In genomic region chr16:35141839-35142238, GRCm38 (mm10) we compare ENCODE assay signal across 19 mouse cellular contexts. TPM values are rescaled to one million over a fixed set of nuclear protein-coding genes. Genes with fewer than 3 reads are reported as not detected.
"Had no signal": no experiment of that assay in that cellular context is flagged by ENCODE, and none has a peak within 500 bp of the region (broad histone marks: within the 10 kb centered on the region; RNA-seq: fewer than 3 reads in every experiment).

No protein-coding gene starts in this region.

- H3K4me3 ChIP-seq: layer of hippocampus, adult 2 months; liver, embryonic 13.5 days had no signal

- H3K27ac ChIP-seq: kidney, postnatal 0 days; layer of hippocampus, adult 2 months; liver, embryonic 13.5 days; stomach, postnatal 0 days had no signal

- H3K4me2 ChIP-seq: liver, embryonic 13.5 days; midbrain, embryonic 11.5 days had no signal

- DNase-seq: kidney, postnatal 25 days; layer of hippocampus, adult 9-11 months; liver, embryonic 13.5 days; lung, adult 2 months; lung, postnatal 14 days; lung, postnatal 4 days; midbrain, embryonic 14.5 days; right cerebral cortex, adult 18-20 months; right cerebral cortex, postnatal 14 days; right cerebral cortex, postnatal 4 days; thymus, adult 2 months; thymus, postnatal 14 days; thymus, postnatal 4 days had no signal

- H3K36me3 ChIP-seq: liver, embryonic 13.5 days had no signal

- H3K9me3 ChIP-seq: liver, embryonic 13.5 days had no signal

- H3K9ac ChIP-seq: liver, embryonic 13.5 days had no signal

RNA-seq across cellular contexts. Expression of gene Adcy5, which starts 12.8 kb away (rescaled TPM):
- total RNA-seq: megakaryocyte progenitor cell, adult 5-6 weeks; megakaryocyte-erythroid progenitor cell, adult 5-6 weeks had no signal
